Mouse (Mus musculus) limb, embryonic 11.5 days (tissue): Measurements from ENCODE around the gene Mical3. TPM values are rescaled to one million over a fixed set of nuclear protein-coding genes. Genes with fewer than 3 reads are reported as not detected.
"Not testable (repeated sequence)": the region's sequence is repeated elsewhere in the genome, so short reads cannot be mapped to it uniquely, and the experiment has no call there.

Experiments
- ATAC-seq: fragments of 200-750 bp; cut with Nextera tagmentation; 2 replicates; pipeline ENCODE4 v1.8.0; 2017; ENCODE audit warnings: low read depth; ENCODE audit not compliant: insufficient number of reproducible peaks, low FRiP score, low TSS enrichment
- DNase-seq: peaks from one replicate; pipeline ENCODE4 v3.0.0-alpha.2; 2015; ENCODE audit warnings: low spot score
- H3K27ac ChIP-seq: fragments of 300-500 bp; sonication (generic); replicated peaks from 2 replicates; pipeline ENCODE4 v1.5.1; 2014; ENCODE audit warnings: low read depth, mild to moderate bottlenecking, low read length
- H3K27me3 ChIP-seq: fragments of 300-500 bp; sonication (generic); 2 replicates; pipeline ENCODE4 v1.6.1; 2014; ENCODE audit warnings: mild to moderate bottlenecking, low read length, mixed read lengths; ENCODE audit not compliant: control insufficient read depth, insufficient read depth
- H3K36me3 ChIP-seq: fragments of 300-500 bp; sonication (generic); 2 replicates; pipeline ENCODE4 v1.6.1; 2014; ENCODE audit warnings: mild to moderate bottlenecking, low read length, moderate library complexity, mixed read lengths; ENCODE audit not compliant: control insufficient read depth, insufficient read depth
- H3K4me1 ChIP-seq: fragments of 300-500 bp; sonication (generic); 2 replicates; pipeline ENCODE4 v1.6.1; 2014; ENCODE audit warnings: low read length, mixed read lengths; ENCODE audit not compliant: control insufficient read depth, insufficient read depth
- H3K4me2 ChIP-seq: fragments of 300-500 bp; sonication (generic); 2 replicates; pipeline ENCODE4 v1.6.1; 2014; ENCODE audit warnings: low read depth, mild to moderate bottlenecking, moderate library complexity; ENCODE audit not compliant: severe bottlenecking
- H3K4me3 ChIP-seq: fragments of 300-500 bp; sonication (generic); 2 replicates; pipeline ENCODE4 v1.5.1; 2014; ENCODE audit warnings: low read depth, low read length
- H3K9ac ChIP-seq: fragments of 300-500 bp; sonication (generic); 2 replicates; pipeline ENCODE4 v1.6.1; 2014; ENCODE audit warnings: mild to moderate bottlenecking, low read length
- H3K9me3 ChIP-seq: fragments of 300-500 bp; sonication (generic); 2 replicates; pipeline ENCODE4 v1.6.1; 2016; ENCODE audit warnings: low read length; ENCODE audit not compliant: control insufficient read depth
- WGBS: fragments of 180-500 bp; shearing (Covaris S2); extraction: QIAGEN DNeasy Blood & Tissue Kit; methylation state at CpG from one replicate; pipeline ENCODE4 v1.1.7; 2014; 5-methylcytosine and 5-hydroxymethylcytosine counted together
- polyA plus RNA-seq: library from polyadenylated mRNA; unstranded; fragments of >200 nt; fragmentation: Nextera tagmentation; extraction: Ambion mirVana; gene quantifications from 2 replicates; pipeline ENCODE4 v1.2.1, GENCODE M21; 2014

The Mical3 gene
- polyA plus RNA-seq, 1 experiment from 2014 or later: 12.2 TPM

DNA sequence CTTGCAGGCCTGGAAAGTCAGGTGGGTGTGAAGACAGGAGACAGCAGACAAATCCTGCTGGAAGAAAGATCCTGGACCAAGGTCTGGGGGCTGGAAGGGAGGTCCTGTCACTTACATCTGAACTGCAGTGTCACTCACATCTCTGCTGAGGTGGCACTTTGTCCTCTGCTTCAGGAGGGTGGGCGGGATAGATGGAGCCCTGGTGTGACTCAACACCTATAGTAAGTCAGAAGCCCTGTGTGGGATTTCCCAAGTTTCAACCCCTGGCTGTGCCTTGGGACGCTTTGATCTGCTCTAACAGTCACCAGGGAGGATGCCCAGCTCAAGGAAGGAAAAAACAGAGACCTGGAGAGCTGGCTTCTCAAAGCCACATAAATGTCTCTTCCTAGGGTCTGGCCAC is 203.9 kb downstream of the Mical3 start:
- no peak overlapping the region for H3K9ac ChIP-seq
- H3K9me3 ChIP-seq: no peaks in the 10 kb centered on the region
- ATAC-seq (no peak), DNase-seq (no peak)
- H3K36me3 ChIP-seq: no peaks in the 10 kb centered on the region
- H3K4me2 ChIP-seq: no peak overlapping the region
- H3K27ac ChIP-seq: no peak overlapping the region
- H3K4me3 ChIP-seq: no peak overlapping the region
- no peaks in the 10 kb centered on the region for H3K27me3 ChIP-seq
- H3K4me1 ChIP-seq: no peaks in the 10 kb centered on the region
- 33% methylated on average over 2 of the region's 2 CpGs for WGBS

DNA sequence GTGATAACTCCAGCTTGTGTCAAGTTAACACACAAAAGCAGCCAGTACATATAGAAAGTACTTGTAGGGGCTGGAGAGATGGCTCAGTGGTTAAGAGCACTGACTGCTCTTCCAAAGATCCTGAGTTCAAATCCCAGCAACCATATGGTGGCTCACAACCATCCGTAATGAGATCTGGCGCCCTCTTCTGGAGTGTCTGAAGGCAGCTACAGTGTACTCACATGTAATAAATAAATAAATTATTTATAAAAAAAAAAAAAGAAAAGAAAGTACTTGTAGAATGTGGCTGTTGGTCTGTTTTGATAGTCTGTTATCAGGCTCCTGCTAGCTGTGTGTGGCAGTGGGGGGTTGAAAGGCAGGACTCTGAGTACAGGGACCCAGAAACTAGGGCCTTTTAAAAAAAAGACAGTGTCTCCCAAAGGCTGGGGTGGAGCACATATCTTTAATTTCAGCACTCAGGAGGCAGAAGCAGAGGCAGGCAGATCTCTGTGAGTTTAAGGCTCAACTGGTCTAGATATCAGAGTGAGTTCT is 205.9 kb downstream of the Mical3 start:
- not testable (repeated sequence) for H3K27me3 ChIP-seq, H3K9me3 ChIP-seq, H3K9ac ChIP-seq, ATAC-seq, H3K4me3 ChIP-seq, H3K4me2 ChIP-seq, H3K27ac ChIP-seq, H3K36me3 ChIP-seq, DNase-seq, H3K4me1 ChIP-seq
- WGBS: 80% methylated on average over 2 of the region's 2 CpGs

DNA sequence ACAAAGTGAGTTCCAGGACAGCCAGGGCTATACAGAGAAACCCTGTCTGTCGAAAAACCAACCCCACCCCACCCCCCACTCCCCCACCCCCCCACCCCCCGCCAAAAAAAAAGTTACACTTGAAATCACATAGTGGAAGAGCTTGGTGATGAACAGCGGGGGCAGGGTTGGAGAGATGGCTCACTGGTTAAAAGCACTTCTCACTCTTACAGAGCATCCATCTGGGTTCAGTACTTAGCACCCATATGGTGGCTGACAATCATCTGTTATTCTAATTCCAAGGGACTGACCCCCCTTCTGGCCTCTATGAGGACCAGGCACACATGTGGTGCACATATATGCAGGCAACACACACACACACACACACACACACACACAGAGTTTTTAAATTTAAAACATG is 212.8 kb downstream of the Mical3 start:
- peaks cover 3% of the 10 kb centered on the region; the same call in 1 of the 2 replicates for H3K27me3 ChIP-seq
- H3K9me3 ChIP-seq: no peaks in the 10 kb centered on the region
- ATAC-seq (no peak), DNase-seq (no peak)
- no peak overlapping the region for H3K9ac ChIP-seq
- H3K4me2 ChIP-seq: no peak overlapping the region
- H3K4me1 ChIP-seq: 0 out of 2 replicates have a peak, but pooled peaks cover 3% of the 10 kb centered on the region
- no peak overlapping the region for H3K4me3 ChIP-seq
- WGBS: 52% methylated on average over 3 of the region's 3 CpGs
- H3K27ac ChIP-seq: no peak overlapping the region
- no peaks in the 10 kb centered on the region for H3K36me3 ChIP-seq

DNA sequence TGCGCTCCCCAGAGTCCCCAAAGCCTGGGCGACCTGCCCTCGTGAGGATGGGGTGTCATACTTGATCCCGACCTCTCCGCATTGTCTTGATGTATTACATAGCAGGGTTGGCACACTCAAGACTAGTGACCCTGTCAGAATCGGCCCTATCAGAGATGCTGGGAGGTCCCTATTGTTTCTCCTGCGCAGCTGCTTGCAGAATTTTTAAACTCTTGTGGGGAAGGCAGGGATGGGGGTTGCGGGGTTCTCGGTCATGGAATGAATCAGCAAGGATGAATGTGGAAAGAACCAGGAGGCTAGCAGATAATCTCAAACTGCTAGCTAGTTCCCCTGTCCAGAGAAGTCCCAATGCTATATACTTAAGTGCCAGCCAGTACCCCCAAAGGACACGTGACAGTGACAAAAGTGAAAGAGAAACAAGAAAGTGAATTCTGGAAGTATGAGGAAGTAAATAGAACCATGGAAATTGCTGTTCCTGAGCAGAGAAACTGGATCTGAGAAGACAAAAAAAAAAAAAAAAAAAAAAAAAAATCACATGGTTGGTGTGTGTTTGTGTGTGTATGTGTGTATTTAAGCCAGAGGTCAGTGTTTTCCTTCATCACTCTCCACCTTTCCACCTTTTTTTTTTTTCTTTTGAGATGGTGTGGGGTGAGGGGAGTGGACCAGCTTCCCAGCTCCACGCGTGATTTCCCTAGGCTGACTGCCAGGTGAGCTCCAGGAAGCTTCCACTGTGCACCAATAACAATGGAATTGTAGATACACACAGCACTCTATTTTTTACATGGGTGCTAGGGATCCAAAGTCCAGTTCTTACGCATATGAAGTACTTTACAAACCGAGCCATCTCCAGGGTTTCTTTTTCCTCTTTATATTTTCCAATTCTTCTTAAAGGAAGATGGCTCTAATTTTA is 213.6 kb downstream of the Mical3 start:
- H3K4me1 ChIP-seq, H3K27me3 ChIP-seq, DNase-seq, H3K9ac ChIP-seq, H3K9me3 ChIP-seq, ATAC-seq, H3K36me3 ChIP-seq, H3K27ac ChIP-seq: not testable (repeated sequence)
- 30% methylated on average over 10 of the region's 14 CpGs for WGBS
- Histone ChIP-seq H3K4me2 (peak overlapping the region; percentile 93), H3K4me3 (peak overlapping the region; percentile 72)

DNA sequence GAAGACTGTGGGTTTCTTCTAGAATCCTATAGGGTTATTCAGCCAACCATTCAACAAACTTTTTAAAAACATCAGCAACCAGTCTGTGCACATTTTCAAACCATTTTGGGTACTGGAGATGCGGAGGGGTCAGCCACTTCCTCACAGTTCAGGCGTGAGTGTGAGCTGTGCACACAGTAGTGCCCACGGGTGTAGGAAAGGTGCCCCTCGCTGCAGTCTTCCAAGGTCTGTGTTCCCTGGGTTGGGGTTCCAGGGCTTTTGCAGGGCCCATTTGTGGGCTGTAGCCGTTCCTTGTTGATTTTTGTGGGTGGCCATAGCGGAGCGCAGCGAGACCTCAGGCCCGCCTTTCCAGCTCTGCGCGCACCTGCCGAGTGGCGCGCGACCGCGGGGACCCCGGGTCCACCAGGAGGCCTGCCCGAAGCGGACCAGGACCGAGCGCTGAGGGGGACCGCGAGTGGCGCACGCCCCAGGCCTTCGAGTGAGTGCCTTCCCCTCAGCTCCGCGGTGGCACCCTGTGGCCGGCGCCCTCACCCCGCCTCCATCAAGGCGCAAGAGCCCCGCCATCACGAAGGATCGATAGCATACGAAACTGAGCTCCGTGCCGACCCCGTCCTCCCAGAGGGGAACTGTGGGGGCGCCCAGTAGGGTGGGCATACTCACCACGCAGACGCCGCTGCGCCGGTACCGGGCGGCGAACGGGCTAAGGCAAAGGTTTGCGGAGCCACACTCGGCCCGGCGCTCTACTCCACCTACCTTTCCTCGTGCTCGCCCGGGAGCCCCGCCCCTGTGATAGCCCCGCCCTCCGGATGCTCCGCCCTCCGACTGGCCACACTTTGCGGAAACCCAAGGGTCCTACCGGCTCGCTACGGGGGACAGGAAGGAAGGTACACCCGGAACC is 214.5 kb downstream of the Mical3 start, which contains the start of gene Bid:
TSS of gene Bid (minus strand) at position 780 of the 898 bp plus-strand sequence.
- H3K36me3 ChIP-seq: no peaks in the 10 kb centered on the region
- no peak within 1 kb of the TSS for H3K27ac ChIP-seq
- DNase-seq: peak; percentile 94
- peak within 1 kb of the TSS; percentile 93 for H3K4me2 ChIP-seq
- ATAC-seq: peak; percentile 90
- peak within 1 kb of the TSS; percentile 72 for H3K4me3 ChIP-seq
- no peaks in the 10 kb centered on the region for H3K9me3 ChIP-seq
- H3K9ac ChIP-seq: peak within 1 kb of the TSS; percentile 45
- 1% methylated on average over 66 of the region's 67 CpGs for WGBS
- 0 out of 2 replicates have a peak, but pooled peaks cover 3% of the 10 kb centered on the region for H3K4me1 ChIP-seq
- H3K27me3 ChIP-seq: peaks cover 3% of the 10 kb centered on the region; the same call in 1 of the 2 replicates

DNA sequence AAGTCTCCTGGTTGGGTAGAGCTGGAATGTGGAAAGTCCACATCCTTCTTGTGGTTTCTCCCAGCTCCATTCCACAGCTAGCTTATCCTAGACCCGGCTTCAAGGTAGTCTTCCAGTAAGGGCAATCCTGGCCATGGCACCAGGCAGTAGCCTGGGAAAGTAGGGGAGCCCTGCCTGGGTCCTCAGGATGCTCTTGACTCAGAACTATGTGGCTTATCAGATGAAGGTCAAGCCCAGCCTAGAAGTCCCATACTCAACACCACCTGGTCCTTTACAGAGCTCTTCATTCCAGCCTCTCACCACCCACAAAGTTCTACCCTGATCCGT is 215.2 kb downstream of the Mical3 start:
- Histone ChIP-seq H3K36me3 (no peaks in the 10 kb centered on the region), H3K4me1 (0 out of 2 replicates have a peak, but pooled peaks cover 3% of the 10 kb centered on the region), H3K9ac (no peak overlapping the region), H3K9me3 (no peaks in the 10 kb centered on the region), H3K4me3 (no peak overlapping the region), H3K27me3 (peaks cover 3% of the 10 kb centered on the region; the same call in 1 of the 2 replicates), H3K27ac (no peak overlapping the region), H3K4me2 (no peak overlapping the region; the same call in 1 of the 2 replicates)
- no peak for DNase-seq
- ATAC-seq: no peak
- WGBS: 31% methylated on average over 2 of the region's 2 CpGs

DNA sequence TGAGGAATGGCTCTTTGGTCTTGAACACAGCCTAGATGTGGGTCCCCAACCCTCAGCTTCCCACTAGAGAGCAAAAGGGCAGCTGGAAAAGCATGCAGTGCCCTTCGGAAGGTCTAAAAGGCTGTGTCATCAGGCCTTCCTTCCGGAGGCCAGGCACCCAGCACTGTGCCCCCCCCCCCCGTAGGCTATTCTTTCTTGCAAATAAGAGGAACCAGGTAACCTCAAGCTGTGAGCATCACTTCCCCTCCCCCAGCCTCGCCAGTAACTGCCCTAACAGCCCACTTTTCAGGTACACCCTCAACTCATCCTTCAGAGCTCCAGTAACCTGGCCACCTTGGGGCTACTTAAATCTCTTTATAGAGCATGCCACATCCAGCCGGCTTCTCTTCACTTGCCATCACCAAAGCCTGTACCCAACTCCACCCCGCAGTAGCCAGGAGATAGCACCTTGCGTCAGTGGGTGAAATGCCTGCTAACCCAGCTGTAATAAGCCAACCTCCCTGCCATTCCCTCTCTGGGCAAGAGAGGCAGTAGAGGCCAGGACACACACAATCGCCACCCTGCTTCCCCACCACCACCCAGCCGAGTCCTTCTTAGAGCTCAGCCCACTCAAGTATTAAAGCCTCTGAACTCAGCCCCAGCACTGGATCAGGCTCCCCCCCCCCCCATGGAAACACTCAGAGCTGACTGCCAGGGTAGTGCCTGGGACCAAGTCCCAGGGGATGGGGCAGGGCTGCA is 215.7 kb downstream of the Mical3 start:
- Histone ChIP-seq H3K27ac (no peak overlapping the region), H3K4me3 (no peak overlapping the region), H3K9ac (no peak overlapping the region), H3K27me3 (peaks cover 3% of the 10 kb centered on the region; the same call in 1 of the 2 replicates), H3K4me1 (0 out of 2 replicates have a peak, but pooled peaks cover 3% of the 10 kb centered on the region), H3K9me3 (no peaks in the 10 kb centered on the region), H3K36me3 (no peaks in the 10 kb centered on the region), H3K4me2 (no peak overlapping the region)
- WGBS: 43% methylated on average over 9 of the region's 9 CpGs
- ATAC-seq: no peak
- peak; percentile 25 for DNase-seq
